Mouse (Mus musculus): ENCODE results near the gene Tspan32.

GRCm38 (mm10) chr7:143038174-143038931 lies 33.5 kb downstream of the Tspan32 start:
- TF ChIP-seq CTCF (IDR thresholded peaks at IDR 0.05; ENCODE audit: low read depth) (no peak), EP300 (IDR thresholded peaks at IDR 0.05; ENCODE audit: low read depth) (no peak)
